Mouse (Mus musculus) layer of hippocampus, postnatal 25 days (tissue): ENCODE data around the gene Il34. TPM values are rescaled to one million over a fixed set of nuclear protein-coding genes. Genes with fewer than 3 reads are reported as not detected.

Experiments used
- total RNA-seq, 2 experiments: library from RNA; stranded (reverse); gene quantifications; 2 replicates each; pipeline ENCODE4 v1.2.3; 2021

Gene Il34
- total RNA-seq, 2 experiments from 2014 or later: 77.1 to 79.3 TPM

Other genes with a start within 250 kb of the Il34 start
- gene Vac14, start 187.3 kb downstream of the Il34 start, total RNA-seq: 10 to 100 TPM; 23.7 to 24.5 TPM
- gene Mtss1l, start 84.4 kb downstream of the Il34 start, total RNA-seq: 100 to 1,000 TPM; 206 to 252 TPM
- 10 to 100 TPM; 61.1 to 64.0 TPM for gene Cog4, start 40.7 kb upstream of the Il34 start, total RNA-seq
- 10 to 100 TPM; 68.1 to 68.6 TPM for gene Sf3b3, start 40.9 kb upstream of the Il34 start, total RNA-seq
- gene Fuk, start 96.6 kb upstream of the Il34 start, total RNA-seq: 10 to 100 TPM; 20.9 to 23.1 TPM
- 100 to 1,000 TPM in 1 of 2 experiments, 10 to 100 TPM in 1; 95.8 to 101 TPM for gene St3gal2, start 114.0 kb upstream of the Il34 start, total RNA-seq
- gene Ddx19a, start 191.9 kb upstream of the Il34 start, total RNA-seq: 10 to 100 TPM; 26.4 to 32.6 TPM
- 10 to 100 TPM; 20.4 to 22.2 TPM for gene Ddx19b, start 225.8 kb upstream of the Il34 start, total RNA-seq
- 10 to 100 TPM; 79.5 to 85.2 TPM for gene Aars, start 227.2 kb upstream of the Il34 start, total RNA-seq